Mouse (Mus musculus) heart, embryonic 13.5 days (tissue): ENCODE measurements around the gene Sdk1. TPM values are rescaled to one million over a fixed set of nuclear protein-coding genes. Genes with fewer than 3 reads are reported as not detected.

Experiments used
- ATAC-seq: fragments of 200-750 bp; cut with Nextera tagmentation; 2 replicates; pipeline ENCODE4 v1.8.0; 2017; ENCODE audit warnings: moderate TSS enrichment; ENCODE audit not compliant: insufficient number of reproducible peaks, low FRiP score, low TSS enrichment; ENCODE audit errors: extremely low read depth
- H3K27ac ChIP-seq: fragments of 300-500 bp; sonication (generic); replicated peaks from 2 replicates; pipeline ENCODE4 v1.5.1; 2015; ENCODE audit warnings: moderate library complexity, mild to moderate bottlenecking, inconsistent platforms
- H3K27me3 ChIP-seq: fragments of 300-500 bp; sonication (generic); replicated peaks from 2 replicates; pipeline ENCODE4 v1.6.1; 2015; ENCODE audit warnings: mild to moderate bottlenecking, inconsistent platforms
- H3K36me3 ChIP-seq: fragments of 300-500 bp; sonication (generic); 2 replicates; pipeline ENCODE4 v1.6.1; 2015; ENCODE audit warnings: mild to moderate bottlenecking, inconsistent platforms
- H3K4me1 ChIP-seq: fragments of 300-500 bp; sonication (generic); 2 replicates; pipeline ENCODE4 v1.6.1; 2015; ENCODE audit warnings: inconsistent platforms
- H3K4me2 ChIP-seq: fragments of 300-500 bp; sonication (generic); 2 replicates; pipeline ENCODE4 v1.6.1; 2015; ENCODE audit warnings: inconsistent platforms, mild to moderate bottlenecking, moderate library complexity
- H3K4me3 ChIP-seq: fragments of 300-500 bp; sonication (generic); 2 replicates; pipeline ENCODE4 v1.5.1; 2015; ENCODE audit warnings: moderate library complexity, mild to moderate bottlenecking, inconsistent platforms
- H3K9ac ChIP-seq: fragments of 300-500 bp; sonication (generic); 2 replicates; pipeline ENCODE4 v1.6.1; 2015; ENCODE audit warnings: inconsistent platforms, mild to moderate bottlenecking, moderate library complexity
- H3K9me3 ChIP-seq: fragments of 300-500 bp; sonication (generic); 2 replicates; pipeline ENCODE4 v1.6.1; 2016; ENCODE audit warnings: inconsistent platforms
- WGBS: fragments of 180-500 bp; shearing (Covaris S2); methylation state at CpG from one replicate; pipeline ENCODE4 v1.1.7; 2015; ENCODE audit warnings: mixed read lengths; 5-methylcytosine and 5-hydroxymethylcytosine counted together
- polyA plus RNA-seq: library from polyadenylated mRNA; unstranded; fragments of >200 nt; fragmentation: Nextera tagmentation; extraction: Ambion mirVana; gene quantifications from 2 replicates; pipeline ENCODE4 v1.2.1, GENCODE M21; 2015

Sdk1 gene
- polyA plus RNA-seq, 1 experiment from 2014 or later, result 1.6 TPM

GRCm38 (mm10) chr5:141447247-141447646 is 206.0 kb downstream of the Sdk1 start:
- 0 out of 2 replicates have a peak overlapping the region, but pooled peaks have one; percentile 15 for H3K27ac ChIP-seq

DNA sequence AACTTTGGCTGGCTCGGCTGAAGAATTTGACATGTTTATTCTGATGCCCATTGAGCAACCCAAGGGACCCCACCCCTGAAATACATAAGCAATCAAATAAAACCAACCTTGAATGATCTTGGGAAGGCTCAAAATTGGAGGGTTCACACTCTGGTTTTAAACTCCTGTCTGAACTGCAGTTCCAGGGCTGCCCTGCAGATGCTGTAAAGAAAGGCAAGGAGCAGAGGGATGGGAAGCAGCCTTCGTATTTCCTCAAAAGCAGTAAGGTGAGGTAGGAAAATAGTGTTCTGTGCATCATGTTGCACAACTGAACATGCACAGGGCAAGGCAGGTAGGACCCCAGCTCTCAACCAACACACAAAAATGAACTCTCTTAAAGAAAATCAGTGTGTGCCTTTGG is 222.1 kb downstream of the Sdk1 start:
- Histone ChIP-seq H3K9me3 (no peaks in the 10 kb centered on the region), H3K9ac (no peak overlapping the region), H3K27me3 (no peaks in the 10 kb centered on the region), H3K4me2 (no peak overlapping the region), H3K36me3 (no peaks in the 10 kb centered on the region), H3K4me1 (peaks cover 6% of the 10 kb centered on the region), H3K4me3 (no peak overlapping the region), H3K27ac (no peak overlapping the region)
- 71% methylated on average over 2 of the region's 2 CpGs for WGBS
- ATAC-seq, result no peak

More at GRCm38 (mm10) chr5:141447247-141447646, 206.0 kb downstream of the Sdk1 start:
- no peaks in the 10 kb centered on the region for H3K9me3 ChIP-seq
- H3K9ac ChIP-seq, result no peak overlapping the region
- no peak overlapping the region for H3K4me3 ChIP-seq
- H3K4me1 ChIP-seq, result peaks cover 26% of the 10 kb centered on the region
- no peaks in the 10 kb centered on the region for H3K27me3 ChIP-seq
- WGBS, result 33% methylated on average over 1 of the region's 1 CpGs
- ATAC-seq, result no peak
- H3K36me3 ChIP-seq, result no peaks in the 10 kb centered on the region
- H3K4me2 ChIP-seq, result no peak overlapping the region

DNA sequence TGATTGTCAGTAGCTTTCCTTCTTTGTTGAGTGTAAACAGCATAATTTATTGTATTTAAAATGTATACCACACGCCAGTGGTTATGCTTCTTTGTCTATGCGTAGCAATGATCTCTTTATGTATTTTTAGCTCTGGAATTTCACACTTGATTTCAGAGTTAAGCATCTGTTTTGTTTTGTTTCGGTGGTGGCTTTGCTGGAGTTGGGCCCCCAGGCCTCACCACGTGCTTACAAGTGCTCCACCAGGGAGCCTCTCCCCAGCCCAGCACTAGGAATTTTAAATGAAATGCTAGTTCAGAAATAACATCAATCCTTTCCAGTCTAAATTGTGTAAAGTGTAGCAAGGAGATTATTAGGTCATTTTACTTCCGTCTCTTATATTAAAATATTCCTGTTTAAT is 227.5 kb downstream of the Sdk1 start:
- Histone ChIP-seq H3K27me3 (no peaks in the 10 kb centered on the region), H3K9me3 (no peaks in the 10 kb centered on the region), H3K27ac (0 out of 2 replicates have a peak overlapping the region, but pooled peaks have one; percentile 20), H3K4me2 (no peak overlapping the region), H3K4me1 (peaks cover 22% of the 10 kb centered on the region), H3K9ac (no peak overlapping the region), H3K36me3 (no peaks in the 10 kb centered on the region), H3K4me3 (no peak overlapping the region)
- ATAC-seq, result no peak
- WGBS, result 27% methylated on average over 5 of the region's 5 CpGs

DNA sequence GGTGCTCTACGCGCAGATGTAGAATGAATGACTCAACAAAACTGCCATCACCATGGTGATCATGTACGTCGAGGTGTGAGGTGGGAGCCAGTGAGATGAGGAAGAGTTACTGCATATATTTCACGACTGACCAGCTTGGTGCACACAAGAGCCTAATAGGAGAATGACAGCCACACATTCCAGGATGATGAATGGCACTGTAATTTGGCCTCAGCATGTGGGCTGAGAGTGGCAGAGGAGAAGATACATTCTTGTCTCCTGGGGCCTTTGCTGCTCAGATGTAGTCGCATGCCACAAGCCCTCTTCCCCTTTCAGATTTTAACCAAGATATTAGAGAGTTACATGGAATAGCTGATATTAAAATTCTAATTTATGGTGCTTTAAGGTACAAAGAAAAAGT is 264.0 kb downstream of the Sdk1 start:
- H3K27ac ChIP-seq, result no peak overlapping the region
- H3K9me3 ChIP-seq, result no peaks in the 10 kb centered on the region
- no peaks in the 10 kb centered on the region for H3K4me1 ChIP-seq
- WGBS, result 67% methylated on average over 6 of the region's 6 CpGs
- no peak overlapping the region for H3K4me2 ChIP-seq
- ATAC-seq, result no peak
- H3K9ac ChIP-seq, result no peak overlapping the region
- no peak overlapping the region for H3K4me3 ChIP-seq
- no peaks in the 10 kb centered on the region for H3K27me3 ChIP-seq
- H3K36me3 ChIP-seq, result no peaks in the 10 kb centered on the region

DNA sequence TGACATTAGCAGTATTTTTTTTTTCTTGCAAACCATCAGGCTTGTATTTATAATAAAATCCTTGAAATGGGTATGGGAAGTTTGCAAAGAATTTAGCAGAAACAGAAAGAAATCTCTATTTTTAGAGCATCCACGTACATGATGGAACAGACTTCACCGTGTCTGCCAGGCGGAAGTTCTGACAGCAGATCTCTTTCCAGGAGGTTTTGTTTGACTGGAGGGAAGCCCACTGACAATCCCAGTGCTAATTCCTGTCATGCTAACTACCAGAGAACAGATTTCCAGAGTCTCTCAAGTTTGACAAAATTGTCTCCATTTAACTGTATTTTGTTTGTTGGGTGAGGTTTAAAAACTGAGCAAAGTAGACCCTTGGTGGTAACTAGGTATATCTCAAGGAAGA is 265.1 kb downstream of the Sdk1 start:
- WGBS, result 72% methylated on average over 3 of the region's 3 CpGs
- Histone ChIP-seq H3K36me3 (no peaks in the 10 kb centered on the region), H3K9ac (no peak overlapping the region), H3K4me3 (no peak overlapping the region), H3K27me3 (no peaks in the 10 kb centered on the region), H3K27ac (no peak overlapping the region), H3K9me3 (no peaks in the 10 kb centered on the region), H3K4me2 (no peak overlapping the region), H3K4me1 (no peaks in the 10 kb centered on the region)
- ATAC-seq, result no peak

DNA sequence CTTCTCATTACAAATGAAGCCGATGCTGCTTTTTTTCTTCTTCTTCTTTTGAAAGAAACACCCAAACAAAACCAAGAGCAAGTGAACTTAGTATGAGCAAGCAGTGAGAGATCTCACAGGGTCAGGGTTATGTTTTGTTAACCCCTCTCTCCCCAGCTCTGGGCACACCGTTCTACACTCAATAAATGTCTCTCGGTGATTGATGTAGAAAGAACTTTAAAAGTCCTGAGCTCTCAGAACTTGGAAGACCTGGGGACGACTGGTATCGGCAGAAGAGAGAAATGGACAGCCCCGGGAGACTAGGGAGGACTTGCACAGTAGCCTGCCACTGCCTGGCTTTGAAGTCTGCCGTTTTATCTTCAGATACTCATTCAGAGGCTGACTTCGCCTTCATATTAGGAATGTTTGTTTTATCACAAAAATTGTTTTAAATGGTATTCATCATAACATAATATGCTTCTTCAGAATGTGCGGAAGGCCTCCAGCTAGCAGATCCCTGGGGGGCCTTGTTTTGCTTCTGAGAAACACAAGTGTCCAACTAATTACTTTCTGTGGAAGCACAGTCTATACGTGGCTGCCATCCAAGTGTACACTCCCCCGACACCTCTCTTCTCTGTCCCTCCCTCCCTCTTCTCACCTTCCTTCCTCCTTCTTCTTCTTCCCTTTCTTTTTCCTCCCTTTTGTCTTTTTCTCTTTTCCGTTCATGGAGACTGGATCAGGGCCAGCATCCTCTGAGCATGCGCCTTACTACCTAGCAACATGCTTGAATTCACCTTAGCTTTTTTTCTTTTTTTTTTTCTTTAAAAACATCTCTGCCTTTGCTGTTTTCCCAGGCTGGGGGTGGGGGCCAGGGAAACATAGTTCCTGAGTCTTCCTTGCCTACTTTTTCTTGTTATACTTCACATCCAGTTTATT is 283.8 kb downstream of the Sdk1 start:
- Histone ChIP-seq H3K9me3 (peaks cover 5% of the 10 kb centered on the region; the same call in 1 of the 2 replicates), H3K27ac (no peak overlapping the region), H3K4me3 (no peak overlapping the region), H3K36me3 (no peaks in the 10 kb centered on the region), H3K27me3 (no peaks in the 10 kb centered on the region), H3K4me2 (peak overlapping the region; percentile 41), H3K4me1 (peaks cover 14% of the 10 kb centered on the region), H3K9ac (no peak overlapping the region)
- WGBS, result 41% methylated on average over 13 of the region's 13 CpGs
- ATAC-seq, result no peak

DNA sequence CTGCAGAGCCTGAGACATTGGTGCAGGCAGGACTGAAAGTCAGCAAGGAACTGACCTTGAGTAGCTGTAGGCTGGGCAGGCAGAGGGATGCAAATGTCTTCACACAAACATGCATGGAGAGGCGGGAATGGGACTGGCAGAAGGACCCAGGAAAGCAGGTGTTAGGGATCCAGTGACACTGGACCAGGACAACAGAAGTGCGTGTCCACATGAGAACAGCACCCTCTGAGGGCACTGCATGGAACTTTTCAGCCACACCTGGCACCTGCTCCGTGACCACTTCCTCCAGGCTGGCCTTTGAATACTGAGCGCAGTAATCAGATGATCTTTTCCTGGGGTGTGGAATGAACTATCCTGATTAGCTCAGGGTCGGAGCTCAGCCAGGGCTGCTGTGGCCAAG is 298.9 kb downstream of the Sdk1 start:
- WGBS, result 54% methylated on average over 5 of the region's 5 CpGs
- Histone ChIP-seq H3K36me3 (no peaks in the 10 kb centered on the region), H3K27me3 (no peaks in the 10 kb centered on the region), H3K4me1 (0 out of 2 replicates have a peak, but pooled peaks cover 3% of the 10 kb centered on the region), H3K4me2 (no peak overlapping the region), H3K4me3 (no peak overlapping the region), H3K27ac (no peak overlapping the region), H3K9me3 (no peaks in the 10 kb centered on the region), H3K9ac (no peak overlapping the region)
- ATAC-seq, result no peak

DNA sequence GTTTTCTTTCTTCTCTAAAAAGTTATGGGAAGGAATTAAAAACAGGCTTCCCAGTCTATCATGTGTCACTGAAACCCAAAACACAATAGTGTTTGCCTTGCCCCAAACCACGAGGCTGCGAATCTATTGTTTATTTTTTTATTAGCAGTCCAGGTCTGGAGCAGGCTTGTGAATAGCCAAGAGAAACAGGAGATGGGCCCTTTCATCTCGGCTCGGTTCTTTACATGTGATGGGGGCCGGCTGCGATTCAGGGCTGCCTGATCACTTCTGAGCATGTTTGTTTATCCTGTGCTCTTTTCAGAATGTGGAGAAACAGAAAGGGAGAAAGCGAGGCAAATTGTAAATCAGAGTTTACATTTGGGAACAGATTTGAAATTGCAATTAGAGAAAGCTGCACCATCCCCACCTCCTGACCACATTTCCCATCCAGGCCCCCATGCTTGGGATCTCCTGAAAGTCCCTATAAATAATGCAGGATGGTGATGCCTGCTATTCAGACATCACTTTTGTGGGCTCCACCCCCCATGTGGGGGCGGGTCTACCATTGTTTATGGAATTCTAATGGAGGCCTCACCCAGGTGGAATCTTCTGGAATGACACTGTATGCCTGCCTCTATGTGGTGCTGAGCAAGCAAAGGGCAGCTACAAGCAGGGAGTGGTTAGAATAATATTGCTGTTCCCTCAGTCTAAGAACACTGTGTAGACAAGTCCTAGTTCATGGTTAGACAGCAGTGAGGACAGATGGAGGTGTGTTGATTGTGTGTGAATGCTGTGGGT is 301.8 kb downstream of the Sdk1 start:
- H3K9me3 ChIP-seq, result no peaks in the 10 kb centered on the region
- WGBS, result 43% methylated on average over 8 of the region's 8 CpGs
- no peaks in the 10 kb centered on the region for H3K4me1 ChIP-seq
- ATAC-seq, result no peak
- H3K4me3 ChIP-seq, result no peak overlapping the region
- H3K36me3 ChIP-seq, result no peaks in the 10 kb centered on the region
- H3K9ac ChIP-seq, result no peak overlapping the region
- no peak overlapping the region for H3K27ac ChIP-seq
- H3K27me3 ChIP-seq, result no peaks in the 10 kb centered on the region
- H3K4me2 ChIP-seq, result no peak overlapping the region

DNA sequence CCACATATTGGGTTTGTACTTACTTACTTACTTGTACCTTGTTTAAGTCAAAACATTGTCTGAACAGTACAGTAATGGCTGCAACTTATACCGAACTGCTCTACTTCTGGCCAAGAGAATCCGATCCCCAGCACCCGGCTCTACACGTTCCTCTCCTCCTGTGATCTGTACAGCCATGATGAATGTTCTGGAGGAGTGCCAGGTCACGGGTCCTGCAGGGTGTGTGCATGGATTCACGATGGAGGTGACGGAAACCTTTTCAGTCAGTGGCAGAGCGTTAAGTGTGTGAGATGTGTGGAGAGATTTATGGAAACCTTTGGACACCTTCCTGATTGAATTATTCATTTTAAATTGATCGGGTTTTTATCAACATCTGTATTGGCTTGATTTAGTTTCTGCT is 312.2 kb downstream of the Sdk1 start:
- Histone ChIP-seq H3K9ac (no peak overlapping the region), H3K4me3 (no peak overlapping the region), H3K36me3 (no peaks in the 10 kb centered on the region), H3K4me2 (no peak overlapping the region), H3K27ac (no peak overlapping the region), H3K27me3 (no peaks in the 10 kb centered on the region), H3K4me1 (peaks cover 32% of the 10 kb centered on the region), H3K9me3 (no peaks in the 10 kb centered on the region)
- 74% methylated on average over 9 of the region's 9 CpGs for WGBS
- ATAC-seq, result no peak

- H3K36me3 ChIP-seq, result no peaks in the 10 kb centered on the region
- WGBS, result 81% methylated on average over 4 of the region's 4 CpGs
- H3K4me3 ChIP-seq, result no peak overlapping the region
- H3K9ac ChIP-seq, result no peak overlapping the region
- no peak for ATAC-seq
- H3K27me3 ChIP-seq, result no peaks in the 10 kb centered on the region
- no peaks in the 10 kb centered on the region for H3K9me3 ChIP-seq
- H3K27ac ChIP-seq, result no peak overlapping the region
- H3K4me2 ChIP-seq, result no peak overlapping the region
- peaks cover 67% of the 10 kb centered on the region for H3K4me1 ChIP-seq
These were observed 317.4 kb downstream of the Sdk1 start for GRCm38 (mm10) chr5:141558731-141559130.

DNA sequence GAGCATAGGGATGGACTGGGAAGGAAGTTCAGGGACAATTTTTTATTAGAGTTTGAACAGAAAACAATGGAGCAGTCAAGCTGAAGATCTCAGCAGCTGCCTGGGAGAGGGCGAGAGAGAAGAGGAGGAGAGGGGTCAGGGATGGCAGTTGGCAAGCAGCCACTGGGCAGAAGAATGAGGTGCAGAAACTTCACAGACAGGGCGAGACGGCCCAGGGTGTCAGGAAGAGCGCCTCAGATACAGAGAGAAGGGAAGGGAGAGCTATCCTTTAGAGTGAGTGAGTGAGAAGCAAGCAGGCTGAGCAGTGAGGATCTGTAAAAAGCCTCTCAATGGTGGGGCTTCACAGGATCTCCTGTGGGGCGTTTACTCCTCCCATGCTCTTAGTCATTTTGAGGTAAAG is 319.0 kb downstream of the Sdk1 start:
- WGBS, result 11% methylated on average over 5 of the region's 5 CpGs
- no peaks in the 10 kb centered on the region for H3K27me3 ChIP-seq
- ATAC-seq, result no peak
- no peak overlapping the region for H3K4me2 ChIP-seq
- no peak overlapping the region for H3K9ac ChIP-seq
- no peaks in the 10 kb centered on the region for H3K9me3 ChIP-seq
- H3K36me3 ChIP-seq, result no peaks in the 10 kb centered on the region
- peaks cover 58% of the 10 kb centered on the region for H3K4me1 ChIP-seq
- H3K4me3 ChIP-seq, result no peak overlapping the region
- peak overlapping the region; percentile 67 for H3K27ac ChIP-seq
